ENCODE assay signal across 10 mouse cellular contexts in genomic region chr11:63168551-63169258, GRCm38 (mm10). TPM values are rescaled to one million over a fixed set of nuclear protein-coding genes. Genes with fewer than 3 reads are reported as not detected.
DNase-seq lines count a peak whose midpoint lies in the region; ATAC-seq and TF ChIP-seq lines count a peak whose summit lies in the region.
"Had no signal": no experiment of that assay in that cellular context is flagged by ENCODE, and none has a peak within 500 bp of the region (broad histone marks: within the 10 kb centered on the region; RNA-seq: fewer than 3 reads in every experiment).

No protein-coding gene starts in this region.

- no peaks in the 10 kb centered on the region for H3K36me3 ChIP-seq in embryonic facial prominence, embryonic 11.5 days (replicated peaks; ENCODE audit: control insufficient read depth, insufficient read depth, low read depth, low read length)

- no peak overlapping the region for H3K4me2 ChIP-seq in embryonic facial prominence, embryonic 11.5 days (ENCODE audit: low read depth, low read length)

- ATAC-seq in embryonic facial prominence, embryonic 11.5 days (replicated peaks; ENCODE audit: insufficient number of reproducible peaks, low FRiP score, low TSS enrichment, low read depth), result no peak
- ATAC-seq: forebrain, embryonic 16.5 days had no signal

- peaks cover 1% of the 10 kb centered on the region; the same call in 1 of the 2 replicates for H3K4me1 ChIP-seq in lung, adult 2 months (ENCODE audit: control insufficient read depth, insufficient read depth, low read length)
- no peaks in the 10 kb centered on the region for H3K4me1 ChIP-seq in embryonic facial prominence, embryonic 11.5 days (ENCODE audit: control insufficient read depth, insufficient read depth, low read length)

- no peak overlapping the region for H3K4me3 ChIP-seq in lung, adult 2 months (replicated peaks; ENCODE audit: extremely low read depth, low read depth, low read length)
- no peak overlapping the region for H3K4me3 ChIP-seq in embryonic facial prominence, embryonic 11.5 days (ENCODE audit: low read depth, low read length)

- H3K9me3 ChIP-seq in embryonic facial prominence, embryonic 11.5 days (replicated peaks; ENCODE audit: control insufficient read depth, low read length), result no peaks in the 10 kb centered on the region

- no peak for TF ChIP-seq POLR2A in lung, adult 2 months (IDR thresholded peaks at IDR 0.05; ENCODE audit: borderline replicate concordance, extremely low read depth, low read depth, low read length)

- WGBS in lung, adult 2 months, result 24% methylated on average over 9 of the region's 9 CpGs
- WGBS in embryonic facial prominence, embryonic 11.5 days, result 39% methylated on average over 9 of the region's 9 CpGs

- no peaks in the 10 kb centered on the region for H3K27me3 ChIP-seq in embryonic facial prominence, embryonic 11.5 days (ENCODE audit: control insufficient read depth, insufficient read depth, low read length)

- no peak overlapping the region for H3K9ac ChIP-seq in embryonic facial prominence, embryonic 11.5 days (replicated peaks; ENCODE audit: low read length)

- no peak for DNase-seq in lung, adult 2 months
- no peak for DNase-seq in lung, postnatal 14 days
- DNase-seq in embryonic facial prominence, embryonic 11.5 days (ENCODE audit: low spot score), result peak; percentile 38
- DNase-seq in kidney, postnatal 36 days, result peak; percentile 13 to 18
- DNase-seq in yolk sac, embryonic 10.5 days (ENCODE audit: low spot score), result peak; percentile 66
- no peak for DNase-seq in cerebellum, postnatal 25 days
- no peak for DNase-seq in testis, postnatal 10 days (ENCODE audit: low spot score)
- DNase-seq: cerebellum, adult 11 months; thymus, adult 2 months had no signal

- H3K27ac ChIP-seq in embryonic facial prominence, embryonic 11.5 days (replicated peaks; ENCODE audit: low read depth, low read length), result no peak overlapping the region

- peak; percentile 35; the same call in 1 of the 2 replicates for TF ChIP-seq CTCF in lung, adult 2 months (IDR thresholded peaks at IDR 0.05; ENCODE audit: insufficient read depth, low read length)

RNA-seq across cellular contexts. Expression of gene Pmp22, which starts 39.9 kb away (rescaled TPM):
- polyA plus RNA-seq in lung, adult 2 months (2012; rRNA removed), result 384 and 556 TPM in 2 replicates
- 48.2 and 49.8 TPM in 2 replicates for polyA plus RNA-seq in embryonic facial prominence, embryonic 11.5 days (2014; fragmentation: Nextera tagmentation; extraction: Ambion mirVana)

Comparison
In these comparisons a context has a peak if more than half of its experiments do, and no peak if none do; other contexts are left out.
1. DNase-seq: peak in embryonic facial prominence, embryonic 11.5 days (single experiment), kidney, postnatal 36 days (2 of 2) and yolk sac, embryonic 10.5 days (single experiment); none in lung, adult 2 months (single experiment), lung, postnatal 14 days (single experiment), cerebellum, postnatal 25 days (0 of 2) and testis, postnatal 10 days (single experiment).